Mouse (Mus musculus) embryonic stem cell, embryonic (primary cell): ENCODE data around the gene Hoxa10.

Source experiments
- CTCF ChIA-PET, 4 experiments: fragments of 300-600 bp in 2 of 4; fragments of 350-600 bp in 2 of 4; sonication (Branson Sonifier 250); formaldehyde crosslinking; loops; one replicate each; lab custom pipeline; 2022; ENCODE audit warnings: inconsistent platforms in 2 of 4; lab: Charles Lee
- POLR2A ChIA-PET, 4 experiments: fragments of 300-600 bp in 2 of 4; fragments of 350-600 bp in 2 of 4; sonication (Branson Sonifier 250); formaldehyde crosslinking; loops; one replicate each; lab custom pipeline; 2022; ENCODE audit warnings: antibody characterized with exemption in 4 of 4, inconsistent platforms in 1 of 4; lab: Charles Lee

The Hoxa10 gene

DNA sequence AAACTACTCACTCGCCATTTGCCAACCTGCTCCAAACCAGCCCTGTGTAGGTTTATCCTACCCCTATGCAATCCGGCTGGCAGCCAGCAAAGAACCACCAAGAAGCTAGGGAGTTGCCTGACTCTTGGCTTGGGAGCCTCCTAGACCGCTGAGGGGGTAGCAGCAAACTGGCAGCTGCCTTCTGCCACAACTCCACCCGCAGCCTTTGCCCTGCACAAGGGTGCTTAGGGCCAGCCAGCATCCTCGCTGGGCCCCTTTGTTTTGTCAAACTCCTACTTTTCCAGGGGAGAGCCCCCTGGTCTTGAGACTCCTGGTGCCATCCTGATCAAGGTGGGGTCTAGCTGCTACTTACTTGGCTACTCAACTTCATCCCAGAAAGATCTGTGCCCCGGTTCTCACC is 56.0 kb downstream of the Hoxa10 start:
- ChIA-PET CTCF (interaction anchor here in 1 of 4 experiments (0.5 kb wide), 1 partner anchor 17 kb away, joined by 3 read pairs; no protein-coding TSS in a partner anchor), POLR2A (interaction anchor here in 2 of 4 experiments (0.8 to 3.1 kb wide), 3 partner anchors 11 to 833 kb away, joined by 4 to 18 read pairs (median 4); no protein-coding TSS in a partner anchor)

DNA sequence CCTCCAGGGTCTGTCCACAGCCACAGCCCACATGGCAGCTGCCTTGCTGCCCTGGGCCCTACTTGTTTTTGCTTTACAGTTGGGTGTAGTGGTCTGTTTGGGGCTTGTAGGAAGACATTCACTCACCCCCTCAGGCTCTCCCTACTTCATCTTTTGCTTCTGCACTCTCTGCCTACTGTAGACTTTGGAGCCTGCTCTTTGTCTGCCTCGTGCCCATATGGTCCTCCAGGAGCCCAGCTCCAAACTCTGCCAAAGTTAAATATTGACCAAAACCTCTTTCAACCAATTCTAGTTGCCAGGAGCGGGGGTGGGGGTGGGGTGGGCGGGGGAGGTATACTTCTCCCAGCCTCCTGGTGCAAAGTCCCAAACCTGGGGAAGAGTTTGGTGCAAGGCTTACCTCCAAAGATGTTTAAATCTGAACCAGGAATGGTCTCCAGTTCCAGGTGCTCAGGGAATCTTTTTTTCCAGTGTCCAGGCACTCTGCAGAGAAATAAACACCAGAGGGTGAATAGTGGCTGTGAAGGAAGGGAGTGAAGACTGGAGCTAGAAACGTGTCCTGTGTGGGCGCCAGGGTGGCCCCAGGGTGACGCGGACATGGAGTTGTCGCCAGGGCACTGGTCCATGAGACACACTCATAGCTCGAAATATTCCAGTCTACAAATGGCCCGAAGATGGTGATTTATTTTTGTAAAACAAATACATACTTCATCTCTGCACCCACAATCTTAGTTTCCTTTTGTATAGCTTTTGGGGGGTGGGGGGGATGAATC is 57.2 kb downstream of the Hoxa10 start:
- CTCF ChIA-PET: interaction anchor here in 3 of 4 experiments (0.6 to 1.1 kb wide), 3 partner anchors 57 to 674 kb away, joined by 3 read pairs; partner anchors contain the start of gene Hoxa10 (in 1 of the 3)
- POLR2A ChIA-PET: interaction anchor here in 1 of 4 experiments (0.6 to 3.1 kb wide), 4 partner anchors 9 to 26 kb away, joined by 3 to 18 read pairs (median 4); no protein-coding TSS in a partner anchor

DNA sequence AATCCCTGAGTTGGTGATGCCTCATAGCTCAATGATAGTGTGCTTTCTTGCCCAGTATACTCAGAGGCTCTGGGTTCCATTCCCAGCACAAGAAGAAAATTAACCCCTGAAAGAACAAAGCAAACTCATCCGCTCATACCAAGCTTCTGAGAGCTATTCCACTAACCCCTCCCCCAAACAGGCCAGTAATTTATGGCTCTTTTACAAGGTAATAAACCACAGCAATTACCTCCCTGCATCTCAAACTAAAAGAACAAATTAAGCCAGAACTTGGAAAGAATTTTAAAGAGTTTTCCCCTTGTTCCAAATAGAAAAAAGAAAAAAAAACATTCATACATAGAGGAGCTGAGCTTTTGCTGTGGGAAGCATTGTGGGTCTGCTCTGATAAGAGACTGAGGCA is 57.9 kb downstream of the Hoxa10 start:
- ChIA-PET POLR2A (interaction anchor here in 1 of 4 experiments (0.6 to 3.1 kb wide), 3 partner anchors 9 to 42 kb away, joined by 4 to 18 read pairs (median 4); no protein-coding TSS in a partner anchor), CTCF (interaction anchor here in 1 of 4 experiments (0.7 kb wide), 1 partner anchor 16 kb away, joined by 3 read pairs; no protein-coding TSS in a partner anchor)

DNA sequence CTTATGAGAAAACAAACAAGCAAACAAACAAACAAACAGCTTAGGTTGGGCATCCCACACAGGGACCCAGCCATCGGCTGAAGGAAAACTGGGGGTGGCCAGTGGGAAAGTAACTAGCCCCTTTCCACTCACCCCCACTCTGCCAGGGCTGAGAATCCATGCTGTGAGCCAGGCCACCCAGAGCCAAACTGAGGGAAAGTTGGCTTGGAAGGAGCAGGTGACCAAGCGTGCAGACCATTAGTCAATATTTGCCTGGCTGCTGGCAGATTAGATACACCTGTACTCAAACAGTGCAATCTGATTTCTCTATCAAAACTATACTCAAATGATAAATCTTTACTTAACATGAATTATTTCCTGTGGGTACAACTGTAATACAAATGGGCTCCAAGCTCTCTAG is 58.6 kb downstream of the Hoxa10 start:
- POLR2A ChIA-PET: interaction anchor here in 1 of 4 experiments (1.5 kb wide), 1 partner anchor 43 kb away, joined by 4 read pairs; no protein-coding TSS in a partner anchor

More for the DNA sequence above, 58.6 kb downstream of the Hoxa10 start:
- CTCF ChIA-PET: no interaction called here
